Mouse (Mus musculus): ENCODE data around the gene Mad2l2. TPM values are rescaled to one million over a fixed set of nuclear protein-coding genes. Genes with fewer than 3 reads are reported as not detected.

Gene Mad2l2
- polyA plus RNA-seq, 1 experiment, result 30.8 TPM

DNA sequence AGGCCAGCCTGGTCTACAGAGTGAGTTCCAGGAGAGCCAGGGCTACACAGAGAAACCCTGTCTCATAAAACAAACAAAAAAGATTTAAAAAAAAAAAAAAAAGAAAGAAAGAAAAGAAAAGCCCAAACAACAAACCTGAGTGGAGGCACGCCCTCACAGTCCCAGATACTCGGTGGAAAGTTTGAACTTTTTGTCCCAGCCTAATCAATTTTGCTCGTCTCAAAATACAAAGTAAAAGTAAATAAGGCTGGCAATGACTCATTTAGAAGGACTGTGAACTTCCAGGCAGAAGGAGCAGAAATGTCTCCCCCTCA, 20.7 kb downstream of the Mad2l2 start:
- WGBS, result 15% methylated on average over 3 of the region's 3 CpGs
- no peak for DNase-seq
- TF ChIP-seq CTCF (IDR thresholded peaks at IDR 0.05; ENCODE audit: insufficient read depth, low read length), result no peak
- TF ChIP-seq POLR2A (IDR thresholded peaks at IDR 0.05; ENCODE audit: borderline replicate concordance, extremely low read depth, low read depth, low read length), result no peak
- no peak overlapping the region for H3K4me3 ChIP-seq (replicated peaks; ENCODE audit: extremely low read depth, low read depth, low read length)
- peaks cover 5% of the 10 kb centered on the region; the same call in 1 of the 2 replicates for H3K4me1 ChIP-seq (ENCODE audit: control insufficient read depth, insufficient read depth, low read length)

DNA sequence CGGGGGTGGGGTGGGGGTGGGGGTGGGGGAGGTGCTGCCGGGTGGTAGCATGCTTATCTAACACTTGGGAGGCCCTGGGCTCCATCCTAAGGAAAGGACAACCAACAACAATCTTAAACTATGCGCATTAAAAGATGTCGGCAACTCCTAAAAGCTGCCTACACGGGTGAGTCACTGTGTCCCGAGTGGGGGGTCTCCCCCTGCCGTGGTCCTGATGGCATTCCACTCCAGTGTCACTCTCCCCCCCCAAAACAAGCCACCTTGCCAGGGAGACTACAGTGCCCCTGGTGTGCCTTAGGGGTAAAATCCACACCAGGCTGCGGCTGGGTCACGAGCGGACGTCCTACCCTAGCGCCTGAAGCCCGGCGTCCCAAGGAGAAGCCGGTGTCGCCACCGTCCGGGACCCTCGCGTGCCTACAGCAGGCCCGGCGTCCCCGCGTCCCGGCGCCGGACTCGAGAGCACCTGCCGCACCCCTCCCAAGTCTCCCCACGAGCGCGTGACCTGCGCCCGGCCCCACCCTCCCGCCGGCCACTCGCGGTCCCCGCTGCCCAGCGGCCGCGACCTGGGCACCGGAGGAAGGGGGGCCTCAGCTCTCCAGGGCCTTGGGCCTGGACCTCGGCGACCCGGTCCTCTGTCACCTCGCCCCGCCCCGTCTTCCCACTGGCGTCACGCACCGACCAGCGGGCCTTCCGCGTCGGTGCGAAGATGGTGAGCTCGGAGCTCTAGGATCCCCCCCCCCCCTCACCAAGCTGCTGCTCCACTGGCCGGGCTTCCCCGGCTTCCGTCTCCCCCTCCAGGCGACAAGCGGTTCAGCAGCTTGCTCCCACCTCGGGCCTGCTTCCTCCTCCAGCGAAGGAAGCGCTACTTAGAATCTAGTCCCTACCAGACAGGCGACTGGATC, 21.3 kb downstream of the Mad2l2 start, which contains the start of gene Fbxo6:
Fbxo6 (minus strand) TSS at position 874 of the 902 bp plus-strand sequence.
- peak; percentile 89 for DNase-seq
- TF ChIP-seq POLR2A (IDR thresholded peaks at IDR 0.05; ENCODE audit: borderline replicate concordance, extremely low read depth, low read depth, low read length) (peak; percentile 42; the same call in 1 of the 2 replicates), CTCF (IDR thresholded peaks at IDR 0.05; ENCODE audit: insufficient read depth, low read length) (peak; percentile 41)
- peaks cover 5% of the 10 kb centered on the region; the same call in 1 of the 2 replicates for H3K4me1 ChIP-seq (ENCODE audit: control insufficient read depth, insufficient read depth, low read length)
- under 1% methylated on average over 59 of the region's 67 CpGs for WGBS
- H3K4me3 ChIP-seq (replicated peaks; ENCODE audit: extremely low read depth, low read depth, low read length), result peak within 1 kb of the TSS; percentile 94

GRCm38 (mm10) chr4:148152547-148152946, 22.4 kb downstream of the Mad2l2 start:
- DNase-seq, result no peak
- TF ChIP-seq POLR2A (IDR thresholded peaks at IDR 0.05; ENCODE audit: borderline replicate concordance, extremely low read depth, low read depth, low read length) (no peak), CTCF (IDR thresholded peaks at IDR 0.05; ENCODE audit: insufficient read depth, low read length) (no peak)
- Histone ChIP-seq H3K4me3 (replicated peaks; ENCODE audit: extremely low read depth, low read depth, low read length) (no peak overlapping the region), H3K4me1 (ENCODE audit: control insufficient read depth, insufficient read depth, low read length) (peaks cover 5% of the 10 kb centered on the region; the same call in 1 of the 2 replicates)
- 88% methylated on average over 5 of the region's 5 CpGs for WGBS

DNA sequence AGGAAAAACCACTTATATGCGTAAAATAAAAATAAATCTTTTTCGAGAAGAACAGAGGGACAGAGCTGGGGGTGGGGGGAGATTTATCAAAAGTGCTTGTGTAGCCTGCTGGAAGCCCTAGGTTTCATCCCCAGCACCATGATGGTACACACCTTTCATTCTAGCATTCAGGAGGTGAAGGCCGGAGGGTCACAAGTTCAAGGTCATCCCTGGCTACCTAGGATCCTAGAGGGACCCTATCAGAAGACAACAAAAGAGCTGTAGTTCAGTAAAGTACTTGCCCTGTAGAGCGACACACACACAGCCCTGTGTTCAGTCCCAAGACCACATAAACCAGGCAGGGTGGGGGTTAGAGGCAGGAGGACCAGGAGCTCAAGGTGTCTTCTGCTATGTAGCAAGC, 23.8 kb downstream of the Mad2l2 start:
- peaks cover 5% of the 10 kb centered on the region; the same call in 1 of the 2 replicates for H3K4me1 ChIP-seq (ENCODE audit: control insufficient read depth, insufficient read depth, low read length)
- TF ChIP-seq POLR2A (IDR thresholded peaks at IDR 0.05; ENCODE audit: borderline replicate concordance, extremely low read depth, low read depth, low read length), result no peak
- no peak for TF ChIP-seq CTCF (IDR thresholded peaks at IDR 0.05; ENCODE audit: insufficient read depth, low read length)
- DNase-seq, result no peak
- H3K4me3 ChIP-seq (replicated peaks; ENCODE audit: extremely low read depth, low read depth, low read length), result no peak overlapping the region
- WGBS, result 82% methylated on average over 4 of the region's 4 CpGs

DNA sequence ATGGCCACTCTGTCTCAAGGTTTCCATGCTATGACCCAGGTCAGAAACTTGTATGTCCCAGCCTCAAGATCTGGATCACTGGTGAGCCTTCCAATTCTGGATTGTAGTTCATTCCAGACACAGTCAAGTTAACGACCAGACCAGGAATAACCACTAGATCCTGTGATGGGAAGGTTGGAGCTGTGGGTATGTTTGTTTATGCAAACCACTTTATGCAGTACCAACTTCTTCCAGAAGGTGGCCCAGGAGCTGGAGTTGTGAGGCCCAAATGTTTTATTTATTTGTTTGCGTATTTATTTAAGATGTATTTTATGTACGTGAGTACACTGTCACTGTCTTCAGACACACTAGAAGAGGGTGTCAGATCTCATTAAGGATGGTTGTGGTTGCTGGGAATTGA, 24.8 kb downstream of the Mad2l2 start:
- no peak overlapping the region for H3K4me3 ChIP-seq (replicated peaks; ENCODE audit: extremely low read depth, low read depth, low read length)
- H3K4me1 ChIP-seq (ENCODE audit: control insufficient read depth, insufficient read depth, low read length), result peaks cover 3% of the 10 kb centered on the region; the same call in 1 of the 2 replicates
- TF ChIP-seq CTCF (IDR thresholded peaks at IDR 0.05; ENCODE audit: insufficient read depth, low read length) (0 out of 2 replicates have a peak, but pooled peaks have one; percentile 7), POLR2A (IDR thresholded peaks at IDR 0.05; ENCODE audit: borderline replicate concordance, extremely low read depth, low read depth, low read length) (no peak)
- WGBS, result 49% methylated on average over 3 of the region's 3 CpGs
- DNase-seq, result no peak

DNA sequence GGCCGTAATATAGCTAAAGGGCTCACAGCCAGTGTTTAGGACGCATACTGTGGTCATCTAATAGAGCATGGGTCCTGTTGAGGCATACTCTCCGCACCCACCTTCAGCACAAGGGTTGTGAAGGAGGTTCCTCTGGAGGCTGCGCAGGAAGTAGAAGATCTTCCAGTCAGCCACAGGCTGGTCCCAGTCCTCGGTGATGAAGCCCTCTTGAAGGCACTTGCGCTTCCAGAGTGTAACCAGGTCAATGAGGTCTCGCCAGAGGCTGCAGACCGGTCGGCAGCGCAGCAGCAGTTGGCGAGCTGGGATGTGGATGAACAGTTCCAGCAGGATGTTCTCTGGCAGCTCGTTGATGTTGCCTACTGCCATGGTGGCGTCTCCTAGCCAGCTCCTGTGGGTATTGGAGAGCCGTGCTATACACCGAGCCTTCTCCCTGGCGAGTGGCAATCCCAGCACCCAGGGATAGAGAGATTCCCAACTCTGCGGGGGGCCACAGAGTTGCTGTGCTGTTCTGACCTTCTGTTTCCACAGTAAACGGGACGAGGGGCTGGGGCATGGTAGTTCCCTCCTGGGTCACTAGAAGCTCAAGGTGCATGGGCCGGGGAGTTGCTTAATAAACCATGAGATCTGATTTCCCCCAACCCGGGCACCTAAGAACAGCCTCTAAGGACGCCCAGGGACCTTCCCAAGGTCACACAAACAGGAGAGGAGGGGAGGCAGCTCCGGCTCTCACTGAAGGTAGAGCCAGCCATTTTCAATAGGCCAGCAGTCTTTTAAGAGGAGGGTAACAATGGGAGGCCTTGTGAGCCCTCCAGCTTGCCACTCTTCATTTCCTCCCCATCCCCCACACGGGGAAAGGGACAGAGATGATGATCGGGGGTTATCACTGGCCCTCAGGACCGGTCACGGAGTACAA, 28.5 kb downstream of the Mad2l2 start:
- H3K4me3 ChIP-seq (replicated peaks; ENCODE audit: extremely low read depth, low read depth, low read length), result peak overlapping the region; percentile 42
- no peak for DNase-seq
- 48% methylated on average over 27 of the region's 27 CpGs for WGBS
- no peak for TF ChIP-seq CTCF (IDR thresholded peaks at IDR 0.05; ENCODE audit: insufficient read depth, low read length)
- no peak for TF ChIP-seq POLR2A (IDR thresholded peaks at IDR 0.05; ENCODE audit: borderline replicate concordance, extremely low read depth, low read depth, low read length)
- H3K4me1 ChIP-seq (ENCODE audit: control insufficient read depth, insufficient read depth, low read length), result no peaks in the 10 kb centered on the region; the same call in 1 of the 2 replicates

GRCm38 (mm10) chr4:148159544-148160435, 29.6 kb downstream of the Mad2l2 start:
- Histone ChIP-seq H3K4me3 (replicated peaks; ENCODE audit: extremely low read depth, low read depth, low read length) (peak overlapping the region; percentile 56), H3K4me1 (ENCODE audit: control insufficient read depth, insufficient read depth, low read length) (no peaks in the 10 kb centered on the region; the same call in none of the 2 replicates)
- peak; percentile 91 for DNase-seq
- WGBS, result 1% methylated on average over 52 of the region's 55 CpGs
- peak; percentile 58; the same call in 1 of the 2 replicates for TF ChIP-seq POLR2A (IDR thresholded peaks at IDR 0.05; ENCODE audit: borderline replicate concordance, extremely low read depth, low read depth, low read length)
- no peak for TF ChIP-seq CTCF (IDR thresholded peaks at IDR 0.05; ENCODE audit: insufficient read depth, low read length)
